Mouse (Mus musculus): Measurements from ENCODE around the gene Akap5.

Gene Akap5

GRCm38 (mm10) chr12:76324679-76325431 is at the start of gene Akap5:
Gene Akap5, plus strand, starts transcription at chr12:76324891.
- no peak for DNase-seq (ENCODE audit: low read depth)

- peak; percentile 12 for DNase-seq (ENCODE audit: low read depth)
These were observed 46.5 kb upstream of the Akap5 start for GRCm38 (mm10) chr12:76278209-76278608.

GRCm38 (mm10) chr12:76280556-76280955 is 44.1 kb upstream of the Akap5 start:
- no peak for DNase-seq (ENCODE audit: low read depth)

- DNase-seq (ENCODE audit: low read depth): no peak
These were observed 43.5 kb upstream of the Akap5 start for GRCm38 (mm10) chr12:76281111-76281660.

- DNase-seq (ENCODE audit: low read depth): peak; percentile 20
These were observed 42.6 kb upstream of the Akap5 start for GRCm38 (mm10) chr12:76282132-76282531.

- no peak for DNase-seq (ENCODE audit: low read depth)
These were observed 42.0 kb upstream of the Akap5 start for GRCm38 (mm10) chr12:76282532-76283173.

GRCm38 (mm10) chr12:76285418-76285817 is 39.3 kb upstream of the Akap5 start:
- no peak for DNase-seq (ENCODE audit: low read depth)

GRCm38 (mm10) chr12:76287986-76288385 is 36.7 kb upstream of the Akap5 start:
- DNase-seq (ENCODE audit: low read depth): no peak

- DNase-seq (ENCODE audit: low read depth): no peak
These were observed 36.2 kb upstream of the Akap5 start for GRCm38 (mm10) chr12:76288494-76288893.

- DNase-seq (ENCODE audit: low read depth): no peak
These were observed 35.3 kb upstream of the Akap5 start for GRCm38 (mm10) chr12:76289428-76289827.

- peak; percentile 35 for DNase-seq (ENCODE audit: low read depth)
These were observed 34.4 kb upstream of the Akap5 start for GRCm38 (mm10) chr12:76290271-76290670.

GRCm38 (mm10) chr12:76293192-76293591 is 31.5 kb upstream of the Akap5 start:
- peak; percentile 76 for DNase-seq (ENCODE audit: low read depth)

GRCm38 (mm10) chr12:76297830-76298229 is 26.9 kb upstream of the Akap5 start:
- no peak for DNase-seq (ENCODE audit: low read depth)

GRCm38 (mm10) chr12:76299361-76299906 is 25.3 kb upstream of the Akap5 start:
- DNase-seq (ENCODE audit: low read depth): no peak

GRCm38 (mm10) chr12:76300367-76300766 is 24.3 kb upstream of the Akap5 start:
- no peak for DNase-seq (ENCODE audit: low read depth)

- DNase-seq (ENCODE audit: low read depth): no peak
These were observed 21.2 kb upstream of the Akap5 start for GRCm38 (mm10) chr12:76303474-76303873.

- DNase-seq (ENCODE audit: low read depth): peak; percentile 17
These were observed 20.5 kb upstream of the Akap5 start for GRCm38 (mm10) chr12:76304199-76304598.

GRCm38 (mm10) chr12:76305107-76305506 is 19.6 kb upstream of the Akap5 start:
- DNase-seq (ENCODE audit: low read depth): no peak

GRCm38 (mm10) chr12:76306852-76307561 is 17.7 kb upstream of the Akap5 start:
- DNase-seq (ENCODE audit: low read depth): no peak

GRCm38 (mm10) chr12:76307964-76308363 is 16.7 kb upstream of the Akap5 start:
- DNase-seq (ENCODE audit: low read depth): peak; percentile 75

GRCm38 (mm10) chr12:76308436-76308835 is 16.3 kb upstream of the Akap5 start:
- DNase-seq (ENCODE audit: low read depth): no peak

- no peak for DNase-seq (ENCODE audit: low read depth)
These were observed 14.7 kb upstream of the Akap5 start for GRCm38 (mm10) chr12:76310007-76310406.
